Mouse (Mus musculus) CH12.LX (cell line): Measurements from ENCODE around the gene Ddx6. TPM values are rescaled to one million over a fixed set of nuclear protein-coding genes. Genes with fewer than 3 reads are reported as not detected.
A peak's percentile ranks its signal among the peaks of the same experiment; 100 is the strongest.

ENCODE experiments used
- DNase-seq: peaks from one replicate; pipeline ENCODE4 v3.0.0-alpha.2; 2013; ENCODE audit errors: extremely low read depth
- H3K27ac ChIP-seq: 2 replicates; pipeline ENCODE4 v1.5.1; 2012; ENCODE audit warnings: low read depth, mild to moderate bottlenecking, control low read depth, moderate library complexity; ENCODE audit not compliant: insufficient read depth
- H3K27me3 ChIP-seq: replicated peaks from 2 replicates; pipeline ENCODE3; 2012; ENCODE audit warnings: inconsistent platforms
- H3K36me3 ChIP-seq, 2 experiments: replicated peaks in 1 of 2; 2 replicates each; pipeline versions ENCODE3 to v1.6.1; 2012; ENCODE audit warnings: inconsistent platforms in 1 of 2, low read length in 1 of 2, mild to moderate bottlenecking in 1 of 2, mixed read lengths in 1 of 2, moderate library complexity in 1 of 2; ENCODE audit not compliant: control insufficient read depth in 1 of 2, insufficient read depth in 1 of 2
- H3K4me1 ChIP-seq, 2 experiments: 2 replicates each; pipeline ENCODE4 v1.6.1; 2012; ENCODE audit warnings: inconsistent platforms in 1 of 2, moderate library complexity in 1 of 2; ENCODE audit not compliant: insufficient read depth in 2 of 2, control insufficient read depth in 1 of 2
- H3K4me2 ChIP-seq: 2 replicates; pipeline ENCODE4 v1.6.1; 2012; ENCODE audit warnings: low read depth, mild to moderate bottlenecking, control low read depth; ENCODE audit not compliant: poor library complexity, insufficient read depth, severe bottlenecking
- H3K4me3 ChIP-seq, 3 experiments: fragments of 150-350 bp in 1 of 3; sonication (generic) in 1 of 3; replicated peaks in 1 of 3; 2 replicates each; pipeline versions ENCODE3 to v1.5.1; 2011 to 2012; ENCODE audit warnings: low read depth in 2 of 3, low read length in 2 of 3, mild to moderate bottlenecking in 2 of 3, moderate library complexity in 2 of 3, control low read depth in 1 of 3, improper control_type of control experiment in 1 of 3, inconsistent platforms in 1 of 3, mixed read lengths in 1 of 3; ENCODE audit not compliant: poor library complexity in 1 of 3
- H3K79me2 ChIP-seq: replicated peaks from 2 replicates; pipeline ENCODE4 v1.6.1; 2012; ENCODE audit warnings: mild to moderate bottlenecking, moderate library complexity; ENCODE audit not compliant: control insufficient read depth, poor library complexity, insufficient read depth, severe bottlenecking; ENCODE audit errors: extremely low read depth
- H3K9ac ChIP-seq: 2 replicates; pipeline ENCODE4 v1.6.1; 2012; ENCODE audit warnings: low read depth, mild to moderate bottlenecking, control low read depth, moderate library complexity; ENCODE audit not compliant: insufficient read depth
- H3K9me3 ChIP-seq: replicated peaks from 2 replicates; pipeline ENCODE3; 2012; ENCODE audit warnings: low read length, inconsistent platforms, mixed read lengths
- CHD1 ChIP-seq: IDR thresholded peaks from 2 replicates; pipeline ENCODE4 v1.6.1; 2012; ENCODE audit warnings: low read depth, low read length, improper control_type of control experiment, inconsistent platforms
- EP300 ChIP-seq: IDR thresholded peaks from 2 replicates; pipeline ENCODE4 v1.6.1; 2011; ENCODE audit warnings: low read length, improper control_type of control experiment
- HCFC1 ChIP-seq: IDR thresholded peaks from 2 replicates; pipeline ENCODE4 v1.6.1; 2012; ENCODE audit warnings: low read depth, mild to moderate bottlenecking, inconsistent platforms, low read length, improper control_type of control experiment
- JUN ChIP-seq: IDR thresholded peaks from 2 replicates; pipeline ENCODE4 v1.6.1; 2011; ENCODE audit warnings: low read depth, mild to moderate bottlenecking, low read length, improper control_type of control experiment, moderate library complexity; ENCODE audit not compliant: insufficient read depth
- JUND ChIP-seq: conservative IDR thresholded peaks from 2 replicates; pipeline ENCODE4 v1.6.1; 2011; ENCODE audit warnings: low read depth, low read length, improper control_type of control experiment
- KAT2A ChIP-seq: IDR thresholded peaks from 2 replicates; pipeline ENCODE4 v1.6.1; 2012; ENCODE audit warnings: low read length, improper control_type of control experiment, inconsistent platforms; ENCODE audit not compliant: insufficient replicate concordance
- MAFK ChIP-seq: IDR thresholded peaks from 2 replicates; pipeline ENCODE4 v1.6.1; 2011; ENCODE audit warnings: low read length, improper control_type of control experiment; ENCODE audit not compliant: insufficient replicate concordance
- MAX ChIP-seq: IDR thresholded peaks from 2 replicates; pipeline ENCODE4 v1.6.1; 2011; ENCODE audit warnings: low read length, improper control_type of control experiment
- MEF2A ChIP-seq: IDR thresholded peaks from 2 replicates; pipeline ENCODE4 v1.6.1; 2014; ENCODE audit warnings: low read depth, mild to moderate bottlenecking, inconsistent platforms, low read length, improper control_type of control experiment, borderline replicate concordance
- MYC ChIP-seq: IDR thresholded peaks from 2 replicates; pipeline ENCODE4 v1.6.1; 2011; ENCODE audit warnings: low read depth, mild to moderate bottlenecking, improper control_type of control experiment, low read length
- PAX5 ChIP-seq: IDR thresholded peaks from 2 replicates; pipeline ENCODE4 v1.6.1; 2012; ENCODE audit warnings: low read length, inconsistent platforms, mixed read lengths
- POLR2A ChIP-seq: IDR thresholded peaks from 2 replicates; pipeline ENCODE4 v1.6.1; 2011; ENCODE audit warnings: low read depth, mild to moderate bottlenecking, improper control_type of control experiment, low read length
- POLR2AphosphoS2 ChIP-seq: IDR thresholded peaks from 2 replicates; pipeline ENCODE4 v1.6.1; 2011; ENCODE audit warnings: low read depth, low read length, improper control_type of control experiment
- RAD21 ChIP-seq: IDR thresholded peaks from 2 replicates; pipeline ENCODE4 v1.6.1; 2011; ENCODE audit warnings: low read depth, mild to moderate bottlenecking, low read length, improper control_type of control experiment, moderate library complexity
- RCOR1 ChIP-seq: conservative IDR thresholded peaks from 2 replicates; pipeline ENCODE4 v1.6.1; 2012; ENCODE audit warnings: low read depth, mild to moderate bottlenecking, inconsistent platforms, low read length, improper control_type of control experiment
- SIN3A ChIP-seq: IDR thresholded peaks from 2 replicates; pipeline ENCODE4 v1.6.1; 2012; ENCODE audit warnings: low read length, improper control_type of control experiment, inconsistent platforms
- TCF12 ChIP-seq: IDR thresholded peaks from 2 replicates; pipeline ENCODE4 v1.6.1; 2014; ENCODE audit warnings: low read depth, mild to moderate bottlenecking, inconsistent platforms, low read length, improper control_type of control experiment
- UBTF ChIP-seq: IDR thresholded peaks from 2 replicates; pipeline ENCODE4 v1.6.1; 2012; ENCODE audit warnings: low read depth, mild to moderate bottlenecking, inconsistent platforms, low read length, improper control_type of control experiment, moderate library complexity
- USF1 ChIP-seq: IDR thresholded peaks from 2 replicates; pipeline ENCODE4 v1.6.1; 2014; ENCODE audit warnings: low read depth, mild to moderate bottlenecking, inconsistent platforms, low read length, improper control_type of control experiment
- ZC3H11A ChIP-seq: IDR thresholded peaks from 2 replicates; pipeline ENCODE4 v1.6.1; 2012; ENCODE audit warnings: low read depth, mild to moderate bottlenecking, inconsistent platforms, low read length, improper control_type of control experiment
- ZKSCAN1 ChIP-seq: IDR thresholded peaks from 2 replicates; pipeline ENCODE4 v1.6.1; 2012; ENCODE audit warnings: low read depth, inconsistent platforms, low read length, improper control_type of control experiment, borderline replicate concordance
- ZMIZ1 ChIP-seq: IDR thresholded peaks from 2 replicates; pipeline ENCODE4 v1.6.1; 2012; ENCODE audit warnings: low read depth, mild to moderate bottlenecking, inconsistent platforms, low read length, improper control_type of control experiment
- ZNF384 ChIP-seq: IDR thresholded peaks from 2 replicates; pipeline ENCODE4 v1.6.1; 2012; ENCODE audit warnings: low read depth, low read length, improper control_type of control experiment, inconsistent platforms
- dilution Hi-C: fragments of 300-500 bp; cut with MboI; formaldehyde crosslinking; loops from 2 replicates; pipeline ENCODE4 v1.14.3; 2020; ENCODE audit warnings: low sequenced_read_pairs; ENCODE audit not compliant: extremely low pct_unique_long_range_greater_than_20kb, extremely low pct_ligation_motif_present
- in situ Hi-C: fragments of 300-500 bp; cut with MboI; formaldehyde crosslinking; loops from 3 replicates; pipeline ENCODE4 v1.14.3; 2019; ENCODE audit warnings: low sequenced_read_pairs, low pct_ligation_motif_present, low pct_unique_long_range_greater_than_20kb, mixed read lengths
- polyA plus RNA-seq: library from polyadenylated mRNA; unstranded; fragments of >175 nt; gene quantifications from 2 replicates; pipeline ENCODE4 v1.2.1, GENCODE M21; 2012; ENCODE audit warnings: low read depth; ENCODE audit not compliant: insufficient read length
- total RNA-seq, 2 experiments: library from RNA; depleted of rRNA; stranded (reverse); fragments of 300-350 nt in 1 of 2; fragments of >200 nt in 1 of 2; gene quantifications; 2 replicates each; pipeline ENCODE4 v1.2.3; 2012 to 2014

Gene Ddx6
- total and polyA plus RNA-seq, 3 experiments = 41.5 to 81.2 (median 71.4) TPM

DNA sequence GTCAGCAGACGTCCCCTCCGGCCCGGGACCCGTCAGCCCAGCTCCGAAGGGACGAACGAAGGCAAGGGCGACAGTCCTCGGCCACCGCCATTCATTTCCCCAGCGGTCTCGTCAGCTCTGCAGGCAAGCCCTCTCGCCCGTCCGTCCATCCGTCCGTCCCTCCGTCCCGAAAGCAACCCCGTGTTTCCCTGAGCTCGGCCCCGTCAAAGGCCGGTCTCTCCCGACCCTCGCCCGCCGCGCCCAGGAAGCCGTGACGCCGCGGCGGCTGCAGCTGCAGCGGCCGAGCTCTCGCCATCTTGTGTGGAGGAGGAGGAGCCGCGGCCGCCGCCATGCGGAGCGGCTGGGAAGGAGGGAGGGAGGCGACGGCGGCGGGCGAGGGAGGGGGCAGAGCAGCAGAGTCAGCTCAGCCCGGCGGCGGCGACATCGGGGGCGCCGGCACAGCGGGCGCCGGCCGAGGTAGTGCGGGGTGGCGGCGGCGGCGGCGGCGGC is 358 bp upstream of the Ddx6 start (continued):
- TF ChIP-seq POLR2A (peak; percentile 58), POLR2AphosphoS2 (no peak; the same call in 1 of the 2 replicates), RAD21 (no peak)

- H3K79me2 ChIP-seq = peaks cover 68% of the 10 kb centered on the region
- dilution Hi-C loops = no loop called here
- TF ChIP-seq RAD21 (no peak), ZMIZ1 (no peak), CHD1 (0 out of 2 replicates have a peak, but pooled peaks have one; percentile 7), PAX5 (no peak), EP300 (no peak), MAX (no peak), SIN3A (peak; percentile 28; the same call in 1 of the 2 replicates), KAT2A (no peak)
- peak overlapping the region; percentile 76 to 96 (median 85) for H3K4me3 ChIP-seq
- H3K27me3 ChIP-seq = no peaks in the 10 kb centered on the region
- in situ Hi-C loops = loop anchor here (5.0 kb wide), 1 partner anchor 83 kb away; no protein-coding TSS in a partner anchor
- peak overlapping the region; percentile 66; the same call in 1 of the 2 replicates for H3K4me2 ChIP-seq
- H3K27ac ChIP-seq = peak overlapping the region; percentile 89
- DNase-seq = peak; percentile 64
- peaks cover 25 to 29% of the 10 kb centered on the region in 2 experiments for H3K36me3 ChIP-seq
- no peaks in the 10 kb centered on the region for H3K9me3 ChIP-seq
- peaks cover 2 to 34% of the 10 kb centered on the region in 2 experiments for H3K4me1 ChIP-seq
- H3K9ac ChIP-seq = peak overlapping the region; percentile 92
Measured at GRCm38 (mm10) chr9:44605616-44606165, 999 bp downstream of the Ddx6 start.

DNA sequence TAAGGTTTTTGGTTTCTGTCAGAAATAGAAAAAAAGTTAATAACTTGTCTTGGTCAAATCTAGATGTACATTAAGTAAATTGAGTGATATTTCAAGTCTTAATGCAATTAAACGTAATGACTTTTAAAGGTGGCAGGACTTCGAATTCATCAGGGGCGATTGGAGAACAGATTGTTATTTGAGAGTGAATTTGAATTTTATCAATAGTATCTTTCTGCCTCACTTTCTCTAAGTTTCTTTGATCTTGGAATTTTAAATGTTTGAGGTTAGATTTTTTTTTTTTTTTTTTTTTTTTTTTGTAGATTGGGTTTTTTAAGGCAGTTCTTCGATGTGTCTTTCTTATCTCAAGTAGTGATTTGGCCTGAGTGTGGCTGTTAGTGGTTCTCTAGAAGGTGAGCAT is 2.0 kb downstream of the Ddx6 start:
- in situ Hi-C loops = loop anchor here (5.0 kb wide), 1 partner anchor 84 kb away; no protein-coding TSS in a partner anchor
- Histone ChIP-seq H3K27me3 (no peaks in the 10 kb centered on the region), H3K9ac (peak overlapping the region; percentile 92; the same call in 1 of the 2 replicates), H3K27ac (no peak overlapping the region), H3K4me2 (peak overlapping the region; percentile 92; the same call in 1 of the 2 replicates), H3K4me1 (peaks cover 0 to 29% of the 10 kb centered on the region in 2 experiments; a peak in 3 of 4 replicates), H3K79me2 (peaks cover 77% of the 10 kb centered on the region), H3K4me3 (peak overlapping the region in 2 of 3 experiments; percentile 85 to 96), H3K36me3 (peaks cover 30 to 37% of the 10 kb centered on the region in 2 experiments), H3K9me3 (no peaks in the 10 kb centered on the region)
- TF ChIP-seq JUND (no peak), UBTF (no peak), MAFK (no peak), JUN (no peak), MEF2A (no peak), MYC (no peak), RCOR1 (no peak), RAD21 (no peak), HCFC1 (no peak), USF1 (no peak), ZKSCAN1 (no peak), MAX (no peak), ZNF384 (peak; percentile 58; the same call in 1 of the 2 replicates), TCF12 (no peak), ZMIZ1 (no peak), CHD1 (0 out of 2 replicates have a peak, but pooled peaks have one; percentile 52), ZC3H11A (no peak)
- dilution Hi-C loops = no loop called here
- no peak for DNase-seq
